Mouse (Mus musculus) layer of hippocampus, adult 8-10 months (tissue): Measurements from ENCODE around the gene Ptprg. TPM values are rescaled to one million over a fixed set of nuclear protein-coding genes. Genes with fewer than 3 reads are reported as not detected.

Source experiments
- DNase-seq, 2 experiments: peaks; one replicate each; pipeline ENCODE4 v3.0.0; 2022; ENCODE audit warnings: low spot score in 2 of 2
- total RNA-seq, 4 experiments: library from RNA; stranded (reverse); gene quantifications; 2 replicates each; pipeline ENCODE4 v1.2.4; 2022

Gene Ptprg
- total RNA-seq, 4 experiments from 2014 or later: 88.2 to 105 (median 94.3) TPM

GRCm38 (mm10) chr14:11818054-11818453 is 264.7 kb downstream of the Ptprg start:
- no peak for DNase-seq

GRCm38 (mm10) chr14:11818721-11819120 is 265.4 kb downstream of the Ptprg start:
- no peak for DNase-seq

GRCm38 (mm10) chr14:11819326-11819725 is 266.0 kb downstream of the Ptprg start:
- no peak for DNase-seq

GRCm38 (mm10) chr14:11822830-11823700 is 269.7 kb downstream of the Ptprg start:
- peak in 1 of 2 experiments; percentile 14 for DNase-seq

- DNase-seq: peak; percentile 35 to 42
These were observed 270.4 kb downstream of the Ptprg start for GRCm38 (mm10) chr14:11823701-11824095.

- DNase-seq: no peak
These were observed 271.6 kb downstream of the Ptprg start for GRCm38 (mm10) chr14:11824915-11825314.

- no peak for DNase-seq
These were observed 272.2 kb downstream of the Ptprg start for GRCm38 (mm10) chr14:11825551-11825950.

- DNase-seq: no peak
These were observed 274.8 kb downstream of the Ptprg start for GRCm38 (mm10) chr14:11828086-11828485.

GRCm38 (mm10) chr14:11833678-11834077 is 280.3 kb downstream of the Ptprg start:
- DNase-seq: no peak

- no peak for DNase-seq
These were observed 282.5 kb downstream of the Ptprg start for GRCm38 (mm10) chr14:11835706-11836445.

GRCm38 (mm10) chr14:11837714-11838113 is 284.4 kb downstream of the Ptprg start:
- no peak for DNase-seq

- DNase-seq: no peak
These were observed 288.3 kb downstream of the Ptprg start for GRCm38 (mm10) chr14:11841621-11842020.

GRCm38 (mm10) chr14:11852896-11853295 is 299.6 kb downstream of the Ptprg start:
- DNase-seq: no peak

- DNase-seq: no peak
These were observed 302.2 kb downstream of the Ptprg start for GRCm38 (mm10) chr14:11855499-11855898.

- DNase-seq: no peak
These were observed 304.7 kb downstream of the Ptprg start for GRCm38 (mm10) chr14:11857928-11858481.

GRCm38 (mm10) chr14:11863286-11863685 is 310.0 kb downstream of the Ptprg start:
- DNase-seq: no peak

- no peak for DNase-seq
These were observed 311.5 kb downstream of the Ptprg start for GRCm38 (mm10) chr14:11864840-11865239.

- DNase-seq: no peak
These were observed 312.0 kb downstream of the Ptprg start for GRCm38 (mm10) chr14:11865332-11865731.

- DNase-seq: no peak
These were observed 312.5 kb downstream of the Ptprg start for GRCm38 (mm10) chr14:11865872-11866271.

- DNase-seq: no peak
These were observed 313.1 kb downstream of the Ptprg start for GRCm38 (mm10) chr14:11866416-11866815.

- DNase-seq: no peak
These were observed 315.3 kb downstream of the Ptprg start for GRCm38 (mm10) chr14:11868636-11869035.

- no peak for DNase-seq
These were observed 318.5 kb downstream of the Ptprg start for GRCm38 (mm10) chr14:11871752-11872344.
